Mouse (Mus musculus): ENCODE measurements around the gene Xrn2. TPM values are rescaled to one million over a fixed set of nuclear protein-coding genes. Genes with fewer than 3 reads are reported as not detected.

Gene Xrn2
- polyA plus RNA-seq (2021; fragmentation: Nextera tagmentation) = 26.9 and 31.5 TPM in 2 replicates
- long read RNA-seq, experiment 1, transcript Xrn2-201 (30 exons, 3,434 nt) = major isoform, 101 of 204 reads
- long read RNA-seq, experiment 1, partial matches to known transcripts = 63 of 204 reads
- long read RNA-seq, experiment 1, other reads (novel, unspliced or antisense) = 40 of 204 reads
- long read RNA-seq, experiment 2, transcript Xrn2-201 (30 exons, 3,434 nt) = major isoform, 5 of 85 reads
- long read RNA-seq, experiment 2, partial matches to known transcripts = 72 of 85 reads
- long read RNA-seq, experiment 2, other reads (novel, unspliced or antisense) = 8 of 85 reads

DNA sequence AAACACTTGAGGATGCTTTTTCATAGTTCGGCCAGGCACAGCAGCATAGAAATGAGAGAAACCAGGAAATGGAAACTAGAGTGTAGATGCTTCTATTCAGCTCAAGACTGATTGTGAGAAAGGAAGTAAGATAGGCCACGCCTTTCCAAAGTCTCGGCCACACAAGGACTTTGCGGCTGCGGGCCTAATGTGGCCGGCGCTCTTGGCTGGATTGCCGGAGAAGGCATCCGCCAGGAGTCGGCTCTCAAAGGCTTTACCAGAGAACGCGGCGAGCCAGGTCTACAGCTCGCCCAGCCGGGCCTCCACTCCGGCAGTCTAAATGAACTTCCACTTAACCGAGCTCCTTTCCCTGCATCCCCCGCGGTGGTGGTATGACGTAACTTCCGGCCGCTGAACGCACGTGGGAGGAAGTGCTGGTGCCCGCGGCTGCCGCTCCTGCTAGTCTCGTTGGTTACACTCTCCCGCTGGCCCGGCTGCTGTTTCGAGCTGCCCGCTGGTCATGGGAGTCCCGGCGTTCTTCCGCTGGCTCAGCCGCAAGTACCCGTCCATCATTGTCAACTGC lies at the start of gene Xrn2:
Xrn2 (plus strand) TSS at position 374 of the 562 bp plus-strand sequence.

DNA sequence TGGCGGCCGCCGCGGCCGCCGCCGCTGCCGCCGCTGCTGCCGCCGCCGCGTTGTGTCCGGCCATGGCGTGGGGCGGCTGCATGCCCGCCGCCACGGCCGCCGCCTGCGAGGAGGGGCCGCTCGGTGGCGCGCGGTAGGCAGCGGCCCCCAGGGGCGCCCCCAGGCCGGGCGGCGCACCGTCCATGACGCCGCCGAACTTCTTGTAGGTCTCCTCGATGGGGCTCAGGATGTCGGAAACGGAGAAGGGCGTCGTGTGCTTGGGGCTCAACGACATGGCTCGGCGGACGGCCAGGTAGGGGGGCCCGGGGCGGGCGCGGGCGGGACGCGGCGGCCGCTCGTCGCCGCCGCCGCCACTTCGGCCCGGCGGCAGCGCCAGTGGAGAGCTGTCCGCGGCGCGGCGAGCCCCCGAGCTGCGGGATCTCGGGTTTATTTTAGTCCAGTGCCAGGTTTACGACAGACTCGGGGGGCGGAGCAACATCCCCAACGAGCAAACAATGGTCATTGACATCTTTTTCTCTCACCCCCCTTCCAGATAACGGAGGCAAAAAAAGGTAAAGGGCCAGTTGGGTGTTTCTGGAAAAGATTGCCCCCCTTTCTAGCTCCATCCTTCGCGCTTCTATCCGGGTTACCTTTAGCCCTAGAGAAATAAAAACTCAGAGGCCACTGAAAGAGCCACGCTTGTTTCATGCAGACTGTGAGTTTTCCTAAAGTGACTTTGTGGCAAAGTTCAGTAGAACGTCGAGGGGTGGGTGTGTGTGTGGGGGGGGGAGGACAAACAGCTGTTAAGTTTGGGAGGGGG lies 72.5 kb downstream of the Xrn2 start, which contains the start of gene Nkx2-4:
Nkx2-4 (minus strand) TSS at position 374 of the 799 bp plus-strand sequence.

Other genes with a start within 250 kb of the Xrn2 start
- 21.3 and 27.8 TPM in 2 replicates for gene Kiz, start 157.1 kb upstream of the Xrn2 start, polyA plus RNA-seq (2021; fragmentation: Nextera tagmentation)
- gene Nkx2-4, start 72.4 kb downstream of the Xrn2 start, polyA plus RNA-seq (2021; fragmentation: Nextera tagmentation) = not detected in 2 replicates
- gene Nkx2-2, start 181.2 kb downstream of the Xrn2 start, polyA plus RNA-seq (2021; fragmentation: Nextera tagmentation) = 2.8 and 3.5 TPM in 2 replicates

All from left cerebral cortex, adult 6 months (tissue).